Mouse (Mus musculus) midbrain, embryonic 12.5 days (tissue): Measurements from ENCODE around the gene Lrmda. TPM values are rescaled to one million over a fixed set of nuclear protein-coding genes. Genes with fewer than 3 reads are reported as not detected.

Source experiments
- ATAC-seq: fragments of 200-750 bp; cut with Nextera tagmentation; 2 replicates; pipeline ENCODE4 v1.8.0; 2017; ENCODE audit warnings: low read depth, moderate TSS enrichment, moderate library complexity; ENCODE audit not compliant: low FRiP score
- H3K27ac ChIP-seq: fragments of 300-500 bp; sonication (generic); replicated peaks from 2 replicates; pipeline ENCODE4 v1.5.1; 2016; ENCODE audit warnings: mild to moderate bottlenecking
- H3K27me3 ChIP-seq: fragments of 300-500 bp; sonication (generic); 2 replicates; pipeline ENCODE4 v1.6.1; 2016; ENCODE audit warnings: mild to moderate bottlenecking
- H3K36me3 ChIP-seq: fragments of 300-500 bp; sonication (generic); 2 replicates; pipeline ENCODE4 v1.6.1; 2016
- H3K4me1 ChIP-seq: fragments of 300-500 bp; sonication (generic); 2 replicates; pipeline ENCODE4 v1.6.1; 2016
- H3K4me2 ChIP-seq: fragments of 300-500 bp; sonication (generic); replicated peaks from 2 replicates; pipeline ENCODE4 v1.6.1; 2016; ENCODE audit warnings: mild to moderate bottlenecking, moderate library complexity
- H3K4me3 ChIP-seq: fragments of 300-500 bp; sonication (generic); 2 replicates; pipeline ENCODE4 v1.5.1; 2016; ENCODE audit warnings: mild to moderate bottlenecking
- H3K9ac ChIP-seq: fragments of 300-500 bp; sonication (generic); replicated peaks from 2 replicates; pipeline ENCODE4 v1.6.1; 2016; ENCODE audit warnings: mild to moderate bottlenecking, moderate library complexity
- H3K9me3 ChIP-seq: fragments of 300-500 bp; sonication (generic); 2 replicates; pipeline ENCODE4 v1.6.1; 2016; ENCODE audit warnings: mild to moderate bottlenecking
- WGBS: fragments of 180-500 bp; shearing (Covaris S2); methylation state at CpG from one replicate; pipeline ENCODE4 v1.1.7; 2016; 5-methylcytosine and 5-hydroxymethylcytosine counted together
- polyA plus RNA-seq: library from polyadenylated mRNA; unstranded; fragments of >200 nt; fragmentation: Nextera tagmentation; extraction: Ambion mirVana; gene quantifications from 2 replicates; pipeline ENCODE4 v1.2.1, GENCODE M21; 2016

Gene Lrmda
- polyA plus RNA-seq, 1 experiment from 2014 or later: not detected

- H3K4me1 ChIP-seq: peaks cover 7% of the 10 kb centered on the region
- H3K27me3 ChIP-seq: no peaks in the 10 kb centered on the region; the same call in 1 of the 2 replicates
- no peak overlapping the region for H3K9ac ChIP-seq
- WGBS: 74% methylated on average over 5 of the region's 5 CpGs
- no peak for ATAC-seq
- no peaks in the 10 kb centered on the region for H3K36me3 ChIP-seq
- no peak overlapping the region for H3K4me3 ChIP-seq
- H3K4me2 ChIP-seq: no peak overlapping the region
- no peaks in the 10 kb centered on the region for H3K9me3 ChIP-seq
- H3K27ac ChIP-seq: no peak overlapping the region
Measured at GRCm38 (mm10) chr14:22598638-22599037, 579.1 kb downstream of the Lrmda start.

DNA sequence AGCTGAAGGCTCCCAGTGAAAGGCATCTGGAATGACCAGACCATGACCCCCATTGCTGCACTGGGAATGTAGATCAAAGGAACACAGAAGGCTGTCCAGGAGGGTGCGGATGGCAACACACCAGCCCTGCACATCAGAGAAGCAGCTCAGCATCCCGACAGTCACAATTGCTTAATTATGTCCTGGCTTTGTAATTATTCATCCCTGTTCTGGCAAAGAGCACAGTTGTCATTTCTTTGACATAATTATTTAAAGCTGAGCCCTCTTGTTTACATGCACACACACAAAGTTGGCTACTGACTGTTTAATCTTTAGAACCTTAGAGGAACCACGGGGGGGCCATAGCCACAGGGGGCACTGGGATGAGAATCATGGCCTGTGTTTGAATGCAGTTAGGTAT is 580.7 kb downstream of the Lrmda start:
- no peaks in the 10 kb centered on the region; the same call in 1 of the 2 replicates for H3K27me3 ChIP-seq
- no peak for ATAC-seq
- H3K4me3 ChIP-seq: no peak overlapping the region
- H3K4me1 ChIP-seq: peaks cover 7% of the 10 kb centered on the region
- no peak overlapping the region for H3K4me2 ChIP-seq
- H3K9ac ChIP-seq: no peak overlapping the region
- no peak overlapping the region for H3K27ac ChIP-seq
- WGBS: 28% methylated on average over 3 of the region's 3 CpGs
- no peaks in the 10 kb centered on the region for H3K36me3 ChIP-seq
- H3K9me3 ChIP-seq: no peaks in the 10 kb centered on the region

DNA sequence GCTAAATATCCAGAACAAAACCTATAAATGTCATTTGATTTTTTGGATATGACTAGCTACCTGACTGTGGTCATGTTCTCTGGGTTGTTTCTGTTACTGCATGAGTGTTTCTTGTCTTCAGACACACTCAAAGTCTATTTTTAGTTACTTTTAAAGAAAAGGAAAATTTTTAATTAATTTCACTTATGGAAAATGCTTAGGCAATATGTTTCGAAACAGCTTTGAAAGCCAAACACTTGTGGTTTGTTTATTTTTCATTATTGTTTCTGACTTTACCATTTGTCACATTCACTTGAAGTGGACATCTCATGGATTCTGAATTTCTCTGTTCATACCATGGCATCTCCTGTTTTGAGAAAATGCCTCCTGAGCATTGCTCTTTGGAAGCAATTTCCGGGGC is 582.8 kb downstream of the Lrmda start:
- Histone ChIP-seq H3K27me3 (no peaks in the 10 kb centered on the region; the same call in 1 of the 2 replicates), H3K4me2 (no peak overlapping the region), H3K4me1 (peaks cover 7% of the 10 kb centered on the region), H3K27ac (no peak overlapping the region), H3K9me3 (no peaks in the 10 kb centered on the region), H3K36me3 (no peaks in the 10 kb centered on the region), H3K4me3 (no peak overlapping the region), H3K9ac (no peak overlapping the region)
- WGBS: 95% methylated on average over 2 of the region's 2 CpGs
- ATAC-seq: no peak

GRCm38 (mm10) chr14:22608599-22608998 is 589.1 kb downstream of the Lrmda start:
- Histone ChIP-seq H3K4me1 (no peaks in the 10 kb centered on the region), H3K4me2 (no peak overlapping the region), H3K9me3 (no peaks in the 10 kb centered on the region), H3K36me3 (no peaks in the 10 kb centered on the region), H3K4me3 (no peak overlapping the region), H3K27me3 (no peaks in the 10 kb centered on the region), H3K27ac (no peak overlapping the region), H3K9ac (no peak overlapping the region)
- ATAC-seq: no peak
- 22% methylated on average over 5 of the region's 5 CpGs for WGBS

DNA sequence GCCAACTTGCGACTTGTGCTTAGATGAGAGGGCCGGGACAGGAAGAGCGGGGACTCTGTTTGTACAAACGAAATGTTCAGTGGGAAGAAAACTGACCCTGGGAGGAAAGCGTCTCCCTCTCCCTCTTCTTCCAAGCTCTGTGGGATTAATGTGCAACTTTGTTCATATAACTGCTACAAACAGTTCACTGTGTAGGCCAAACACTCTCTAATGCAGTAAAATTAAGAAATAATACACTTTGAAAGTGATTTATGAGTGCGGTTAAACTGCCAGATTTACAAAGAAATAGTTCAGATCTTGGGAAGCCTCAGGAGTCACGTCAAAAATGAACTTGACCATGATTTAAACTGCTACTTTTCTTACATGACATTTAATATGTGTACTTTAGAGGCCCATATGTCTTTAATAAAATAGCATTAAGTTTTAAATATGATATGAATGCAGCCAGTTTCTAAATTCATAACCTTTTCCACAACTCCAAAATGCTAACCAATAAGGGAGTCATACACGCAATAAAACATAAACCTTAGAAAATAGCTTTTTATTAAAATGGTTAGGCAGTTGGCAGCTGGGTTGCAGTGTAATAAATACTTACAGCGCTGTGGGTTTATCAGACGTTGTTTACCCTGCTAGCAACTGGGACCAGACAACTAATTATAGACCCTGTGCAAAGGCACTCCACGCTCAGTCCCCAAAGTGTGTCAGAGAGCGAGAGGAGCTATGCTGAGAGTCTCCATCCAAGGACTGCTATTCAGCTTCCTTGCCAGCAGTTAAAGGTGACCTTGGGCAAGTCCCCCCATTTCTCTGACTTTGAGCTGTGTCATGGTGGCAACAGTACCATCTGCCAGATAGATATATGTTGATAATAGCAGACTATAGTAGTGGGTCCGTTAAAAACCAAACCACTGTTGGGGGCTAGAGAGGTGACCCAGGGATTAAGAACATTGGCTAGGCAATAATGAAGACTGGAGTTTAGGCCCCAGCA is 590.0 kb downstream of the Lrmda start:
- no peaks in the 10 kb centered on the region for H3K4me1 ChIP-seq
- 78% methylated on average over 13 of the region's 13 CpGs for WGBS
- no peak overlapping the region for H3K4me2 ChIP-seq
- H3K27me3 ChIP-seq: no peaks in the 10 kb centered on the region
- no peak overlapping the region for H3K27ac ChIP-seq
- no peak overlapping the region for H3K9ac ChIP-seq
- H3K9me3 ChIP-seq: no peaks in the 10 kb centered on the region
- ATAC-seq: no peak
- H3K4me3 ChIP-seq: no peak overlapping the region
- H3K36me3 ChIP-seq: no peaks in the 10 kb centered on the region

DNA sequence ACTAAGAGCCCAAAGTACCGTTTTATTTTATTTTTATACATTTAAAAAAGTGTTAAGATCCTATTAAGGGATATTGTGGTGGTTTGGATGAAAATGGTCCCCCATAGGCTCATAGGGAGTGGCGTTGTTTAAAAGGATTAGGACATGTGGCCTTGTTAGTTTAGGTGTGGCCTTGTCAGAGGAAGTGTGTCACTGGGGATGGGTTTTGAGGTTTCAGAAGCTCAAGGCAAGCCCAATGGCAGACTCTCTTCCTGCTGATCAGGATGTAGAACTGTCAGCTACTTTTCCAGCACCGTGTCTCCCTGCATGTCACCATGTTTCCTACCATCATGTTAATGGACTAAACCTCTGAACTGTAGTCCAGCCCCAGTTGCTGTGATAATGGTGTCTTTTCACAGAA is 591.5 kb downstream of the Lrmda start:
- Histone ChIP-seq H3K36me3 (no peaks in the 10 kb centered on the region), H3K4me3 (no peak overlapping the region), H3K4me1 (no peaks in the 10 kb centered on the region), H3K4me2 (no peak overlapping the region), H3K9ac (no peak overlapping the region), H3K9me3 (no peaks in the 10 kb centered on the region), H3K27ac (no peak overlapping the region), H3K27me3 (no peaks in the 10 kb centered on the region)
- 91% methylated on average over 3 of the region's 3 CpGs for WGBS
- ATAC-seq: no peak

DNA sequence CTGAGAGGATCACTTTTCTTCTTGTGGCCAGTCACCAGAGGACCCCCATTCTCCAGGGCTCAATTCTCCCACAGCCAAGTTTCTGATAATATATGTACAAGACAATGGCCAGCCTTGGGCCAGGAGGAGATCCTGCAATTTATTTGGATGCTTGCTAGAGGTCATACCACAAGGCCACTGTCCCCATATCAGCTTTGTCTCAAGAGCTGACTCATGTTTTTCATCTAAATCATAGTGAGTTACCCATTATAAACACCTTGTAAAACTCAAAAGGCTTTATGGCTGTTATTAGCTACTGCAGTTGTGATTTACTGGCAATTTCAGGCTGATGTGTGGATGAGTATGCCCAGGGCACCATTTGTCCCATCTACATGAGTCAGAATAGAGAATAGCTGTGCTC is 600.7 kb downstream of the Lrmda start:
- no peaks in the 10 kb centered on the region for H3K36me3 ChIP-seq
- no peak for ATAC-seq
- H3K4me2 ChIP-seq: no peak overlapping the region
- no peak overlapping the region for H3K9ac ChIP-seq
- no peaks in the 10 kb centered on the region for H3K4me1 ChIP-seq
- H3K9me3 ChIP-seq: no peaks in the 10 kb centered on the region
- no peak overlapping the region for H3K27ac ChIP-seq
- H3K27me3 ChIP-seq: no peaks in the 10 kb centered on the region
- no peak overlapping the region for H3K4me3 ChIP-seq

GRCm38 (mm10) chr14:22621941-22622340 is 602.4 kb downstream of the Lrmda start:
- Histone ChIP-seq H3K36me3 (no peaks in the 10 kb centered on the region), H3K4me2 (no peak overlapping the region), H3K4me3 (no peak overlapping the region), H3K27me3 (no peaks in the 10 kb centered on the region), H3K27ac (no peak overlapping the region), H3K9me3 (no peaks in the 10 kb centered on the region), H3K9ac (no peak overlapping the region), H3K4me1 (no peaks in the 10 kb centered on the region)
- ATAC-seq: no peak
- 96% methylated on average over 3 of the region's 3 CpGs for WGBS

GRCm38 (mm10) chr14:22627105-22627829 is 607.8 kb downstream of the Lrmda start:
- Histone ChIP-seq H3K9me3 (no peaks in the 10 kb centered on the region), H3K4me2 (no peak overlapping the region), H3K4me1 (no peaks in the 10 kb centered on the region), H3K27me3 (no peaks in the 10 kb centered on the region), H3K4me3 (no peak overlapping the region), H3K27ac (no peak overlapping the region), H3K9ac (no peak overlapping the region), H3K36me3 (no peaks in the 10 kb centered on the region)
- ATAC-seq: no peak
- 81% methylated on average over 8 of the region's 8 CpGs for WGBS

DNA sequence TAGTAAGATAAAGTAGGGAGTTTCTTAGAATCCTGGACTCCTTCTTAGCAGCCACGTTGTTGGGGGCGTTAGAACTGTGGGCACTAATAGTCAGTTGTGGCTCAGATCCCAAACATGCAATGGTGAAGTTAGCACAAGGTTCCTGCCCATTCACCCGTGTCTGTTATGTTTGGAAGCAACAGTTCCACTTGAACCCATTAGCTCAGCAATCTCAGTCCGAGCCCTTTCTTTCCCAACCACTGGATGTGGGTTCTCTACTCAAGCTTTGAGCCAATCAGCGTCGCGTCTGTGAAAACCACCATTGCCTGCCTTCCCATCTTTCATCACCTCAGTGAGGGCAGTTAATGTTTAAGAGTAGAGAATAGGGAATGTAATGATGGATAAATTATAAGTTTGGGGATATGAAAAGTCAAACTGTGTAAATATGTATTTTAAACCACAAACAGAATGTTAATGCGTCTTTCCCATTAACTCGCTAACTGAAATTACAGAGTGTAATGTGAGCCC is 610.9 kb downstream of the Lrmda start:
- Histone ChIP-seq H3K9me3 (no peaks in the 10 kb centered on the region), H3K4me2 (no peak overlapping the region), H3K9ac (no peak overlapping the region), H3K27ac (no peak overlapping the region), H3K4me3 (no peak overlapping the region), H3K4me1 (no peaks in the 10 kb centered on the region), H3K36me3 (no peaks in the 10 kb centered on the region), H3K27me3 (no peaks in the 10 kb centered on the region)
- ATAC-seq: no peak
- WGBS: 93% methylated on average over 9 of the region's 9 CpGs

GRCm38 (mm10) chr14:22633612-22634011 is 614.1 kb downstream of the Lrmda start:
- Histone ChIP-seq H3K27ac (no peak overlapping the region), H3K36me3 (no peaks in the 10 kb centered on the region), H3K4me3 (no peak overlapping the region), H3K9ac (no peak overlapping the region), H3K9me3 (no peaks in the 10 kb centered on the region), H3K4me2 (no peak overlapping the region), H3K4me1 (no peaks in the 10 kb centered on the region), H3K27me3 (no peaks in the 10 kb centered on the region)
- no peak for ATAC-seq
- WGBS: 79% methylated on average over 1 of the region's 1 CpGs

DNA sequence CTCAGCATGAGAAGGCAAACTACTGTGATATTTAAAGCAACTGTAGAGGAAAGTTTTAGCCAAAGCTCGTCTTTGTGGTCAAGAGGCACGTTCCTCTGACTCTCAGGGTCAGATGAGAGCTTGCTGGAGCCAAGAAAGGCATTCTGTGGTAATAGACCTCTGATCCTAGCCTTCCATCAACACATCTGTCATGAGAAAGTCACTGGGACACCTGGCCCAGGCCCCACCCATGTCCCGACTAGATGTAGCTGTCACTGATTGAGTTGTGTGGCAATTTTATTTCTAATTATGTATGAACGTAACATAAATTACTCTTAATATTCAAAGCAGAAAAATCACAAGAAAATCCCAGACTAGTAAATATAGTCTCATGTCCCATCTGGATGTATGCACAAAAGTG is 624.0 kb downstream of the Lrmda start:
- Histone ChIP-seq H3K4me1 (no peaks in the 10 kb centered on the region), H3K4me3 (no peak overlapping the region), H3K9me3 (no peaks in the 10 kb centered on the region), H3K27ac (no peak overlapping the region), H3K36me3 (no peaks in the 10 kb centered on the region), H3K27me3 (0 out of 2 replicates have a peak, but pooled peaks cover 8% of the 10 kb centered on the region), H3K9ac (no peak overlapping the region), H3K4me2 (no peak overlapping the region)
- no peak for ATAC-seq
- 84% methylated on average over 4 of the region's 4 CpGs for WGBS
